Mouse (Mus musculus): ENCODE results near the gene Trir.

GRCm38 (mm10) chr8:85037681-85038531 lies 11.3 kb downstream of the Trir start:
- TF ChIP-seq CTCF (conservative IDR thresholded peaks at IDR 0.05; ENCODE audit: low read length): no peak
- no peak for TF ChIP-seq NANOG (IDR thresholded peaks at IDR 0.05; ENCODE audit: borderline replicate concordance, low read length)

Measured in E14TG2a.4 (cell line).